Mouse (Mus musculus) heart, postnatal 0 days (tissue): ENCODE results near the gene Med9.

Source experiments
- CTCF ChIP-seq: IDR thresholded peaks from 2 replicates; pipeline ENCODE4 v1.5.1; 2016; ENCODE audit warnings: antibody characterized with exemption, control low read depth, low read depth
- EP300 ChIP-seq: IDR thresholded peaks from 2 replicates; pipeline ENCODE4 v1.6.1; 2016; ENCODE audit warnings: antibody characterized with exemption, low read depth

DNA sequence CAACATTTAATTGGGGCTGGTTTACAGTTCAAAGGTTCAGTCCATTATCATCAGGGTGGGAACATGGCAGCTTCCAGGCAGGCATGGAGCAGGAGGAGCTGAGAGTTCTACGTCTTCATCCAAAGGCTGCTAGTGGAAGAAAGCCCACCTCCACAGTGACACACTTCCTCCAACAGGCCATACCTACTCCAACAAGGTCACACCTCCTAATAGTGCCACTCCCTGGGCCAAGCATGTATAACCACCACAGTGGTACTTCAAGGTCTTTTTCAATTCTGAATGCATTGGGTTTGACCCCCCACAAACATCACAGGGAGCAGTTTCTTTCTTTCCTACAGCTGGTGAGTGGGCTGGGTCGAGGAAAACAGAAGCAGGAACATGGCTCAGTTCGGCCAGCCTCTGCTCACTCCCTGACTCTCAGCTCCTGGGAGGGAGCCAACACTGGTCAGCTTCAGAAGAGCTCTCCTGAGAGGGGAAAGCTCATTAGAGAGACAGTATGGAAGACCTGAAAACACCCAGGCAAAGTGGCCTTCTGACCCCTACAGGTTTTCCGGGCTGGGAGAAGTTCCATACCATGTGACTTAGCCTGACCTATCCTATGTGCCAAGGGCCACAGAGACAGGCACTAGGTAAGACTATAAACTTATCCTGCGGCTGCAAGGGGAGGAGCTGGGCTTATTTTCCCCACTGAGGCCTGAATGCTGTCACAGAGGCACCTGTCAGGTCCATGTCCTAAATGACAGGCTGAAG lies 53.4 kb downstream of the Med9 start:
- TF ChIP-seq CTCF (no peak), EP300 (no peak)
